11 mouse cellular contexts compared by ENCODE assay signal in the genomic region with DNA sequence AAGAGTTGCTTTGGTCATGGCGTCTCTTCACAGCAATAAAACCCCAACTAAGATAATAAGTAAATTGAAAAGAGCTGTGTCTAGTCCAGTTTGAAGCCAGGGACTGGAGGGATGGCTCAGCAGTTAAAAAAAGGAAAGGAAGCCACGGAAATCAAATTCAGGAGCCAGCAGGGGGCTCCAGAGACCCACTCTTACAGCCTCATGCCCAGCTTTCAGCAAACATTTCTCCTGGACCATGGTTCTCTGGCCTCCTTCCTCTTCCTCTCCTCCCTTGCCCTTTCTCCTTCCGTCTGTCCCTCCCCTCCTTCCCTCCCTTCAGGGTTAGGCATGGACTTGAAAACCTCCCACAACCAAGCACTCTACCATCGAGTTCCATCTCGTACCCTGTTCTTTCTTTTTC.
A peak's percentile ranks its signal among the peaks of the same experiment; 100 is the strongest.
DNase-seq lines count a peak whose midpoint lies in the region; ATAC-seq and TF ChIP-seq lines count a peak whose summit lies in the region.
"Had no signal": no experiment of that assay in that cellular context is flagged by ENCODE, and none has a peak within 500 bp of the region (broad histone marks: within the 10 kb centered on the region; RNA-seq: fewer than 3 reads in every experiment).

No protein-coding gene starts in this region.

- intact Hi-C loops in heart, postnatal 36 days (cut with DNase I), result loop anchor here (10.0 kb wide), 1 partner anchor 442 kb away; the partner anchor contains the start of gene Galnt17

- 64% methylated on average over 5 of the region's 5 CpGs for WGBS in heart, embryonic 11.5 days (ENCODE audit: insufficient replicate concordance)
- WGBS in lung, embryonic 14.5 days, result 53% methylated on average over 5 of the region's 5 CpGs

- no peak for TF ChIP-seq EP300 in CH12.LX (IDR thresholded peaks at IDR 0.05; ENCODE audit: low read length)

- no peak for TF ChIP-seq POLR2A in CH12.LX (IDR thresholded peaks at IDR 0.05; ENCODE audit: low read depth, low read length)

- dilution Hi-C loops in CH12.LX (cut with MboI; ENCODE audit: extremely low pct_ligation_motif_present, extremely low pct_unique_long_range_greater_than_20kb, low sequenced_read_pairs), result no loop called here

- ATAC-seq in heart, embryonic 11.5 days (replicated peaks; ENCODE audit: insufficient number of reproducible peaks, low FRiP score, low TSS enrichment), result no peak
- no peak for ATAC-seq in lung, embryonic 14.5 days (ENCODE audit: insufficient read depth)
- no peak for ATAC-seq in CD4-positive, CD25-positive, alpha-beta regulatory T cell, adult 4 months

- peak in 1 of 2 experiments; percentile 59; a peak in 2 of 4 replicates for TF ChIP-seq CTCF in CH12.LX (conservative IDR thresholded peaks at IDR 0.05 in 1 of 2, IDR thresholded peaks at IDR 0.05 in 1 of 2; ENCODE audit: low read depth in 2 of 2, low read length in 2 of 2)
- peak; percentile 75 for TF ChIP-seq CTCF in lung, embryonic 14.5 days (IDR thresholded peaks at IDR 0.05; ENCODE audit: low read depth)

- no peak overlapping the region for H3K4me3 ChIP-seq in heart, embryonic 11.5 days (ENCODE audit: low read depth, low read length)
- H3K4me3 ChIP-seq in CH12.LX (replicated peaks in 1 of 3; ENCODE audit: low read depth in 2 of 3, low read length in 2 of 3, poor library complexity in 1 of 3), result peak overlapping the region in 2 of 3 experiments; percentile 47 to 68
- no peak overlapping the region for H3K4me3 ChIP-seq in lung, embryonic 14.5 days (ENCODE audit: low read depth, low read length)
- H3K4me3 ChIP-seq: embryonic facial prominence, embryonic 15.5 days; limb, embryonic 12.5 days had no signal

- TF ChIP-seq RAD21 in CH12.LX (IDR thresholded peaks at IDR 0.05; ENCODE audit: low read depth, low read length), result peak; percentile 56

- H3K9me3 ChIP-seq in heart, embryonic 11.5 days (replicated peaks; ENCODE audit: control insufficient read depth, low read length), result no peaks in the 10 kb centered on the region
- peaks cover 31% of the 10 kb centered on the region for H3K9me3 ChIP-seq in CH12.LX (replicated peaks; ENCODE audit: low read length)
- H3K9me3 ChIP-seq in lung, embryonic 14.5 days (ENCODE audit: low read depth, low read length), result no peaks in the 10 kb centered on the region
- H3K9me3 ChIP-seq: embryonic facial prominence, embryonic 15.5 days; limb, embryonic 12.5 days had no signal

- no peaks in the 10 kb centered on the region for H3K36me3 ChIP-seq in heart, embryonic 11.5 days (ENCODE audit: control insufficient read depth, insufficient read depth, low read length)
- H3K36me3 ChIP-seq in CH12.LX (replicated peaks in 1 of 2; ENCODE audit: control insufficient read depth in 1 of 2, insufficient read depth in 1 of 2, low read length in 1 of 2), result peaks cover 0 to 7% of the 10 kb centered on the region in 2 experiments
- no peaks in the 10 kb centered on the region for H3K36me3 ChIP-seq in lung, embryonic 14.5 days (ENCODE audit: insufficient read depth)
- H3K36me3 ChIP-seq: embryonic facial prominence, embryonic 15.5 days; G1E; limb, embryonic 12.5 days had no signal

- H3K4me2 ChIP-seq in heart, embryonic 11.5 days, result no peak overlapping the region
- H3K4me2 ChIP-seq in CH12.LX (ENCODE audit: insufficient read depth, low read depth, poor library complexity, severe bottlenecking), result no peak overlapping the region
- no peak overlapping the region for H3K4me2 ChIP-seq in lung, embryonic 14.5 days
- H3K4me2 ChIP-seq: embryonic facial prominence, embryonic 15.5 days; limb, embryonic 12.5 days had no signal

- no peaks in the 10 kb centered on the region for H3K4me1 ChIP-seq in heart, embryonic 11.5 days (ENCODE audit: control insufficient read depth, insufficient read depth, low read length)
- H3K4me1 ChIP-seq in CH12.LX (ENCODE audit: control insufficient read depth in 1 of 2, insufficient read depth in 2 of 2), result peaks cover 3 to 11% of the 10 kb centered on the region in 2 experiments; a peak in 1 of 4 replicates
- H3K4me1 ChIP-seq in lung, embryonic 14.5 days (ENCODE audit: insufficient read depth), result no peaks in the 10 kb centered on the region
- H3K4me1 ChIP-seq: embryonic facial prominence, embryonic 15.5 days; limb, embryonic 12.5 days had no signal

- H3K27me3 ChIP-seq in heart, embryonic 11.5 days (ENCODE audit: control insufficient read depth, insufficient read depth, low read length), result no peaks in the 10 kb centered on the region
- H3K27me3 ChIP-seq in CH12.LX (replicated peaks), result no peaks in the 10 kb centered on the region
- no peaks in the 10 kb centered on the region for H3K27me3 ChIP-seq in lung, embryonic 14.5 days (ENCODE audit: insufficient read depth, low read length)
- H3K27me3 ChIP-seq: embryonic facial prominence, embryonic 15.5 days; limb, embryonic 12.5 days had no signal

- in situ Hi-C loops in CH12.LX (cut with MboI; ENCODE audit: low pct_ligation_motif_present, low pct_unique_long_range_greater_than_20kb, low sequenced_read_pairs), result loop anchor here (25.0 kb wide), 2 partner anchors 350 to 575 kb away; no protein-coding TSS in a partner anchor

- H3K9ac ChIP-seq in heart, embryonic 11.5 days (ENCODE audit: low read depth, low read length), result no peak overlapping the region
- no peak overlapping the region for H3K9ac ChIP-seq in CH12.LX (ENCODE audit: insufficient read depth, low read depth)
- H3K9ac ChIP-seq in lung, embryonic 14.5 days, result no peak overlapping the region
- H3K9ac ChIP-seq: embryonic facial prominence, embryonic 15.5 days; limb, embryonic 12.5 days had no signal

- peak; percentile 16 to 18 for DNase-seq in heart, postnatal 36 days
- DNase-seq in CH12.LX (ENCODE audit: extremely low read depth), result peak; percentile 34
- DNase-seq in cerebellum, postnatal 10 days, result peak; percentile 86 to 88
- peak; percentile 45 for DNase-seq in kidney, postnatal 14 days
- peak; percentile 80 for DNase-seq in lung, embryonic 14.5 days
- DNase-seq in spleen, adult 18-20 months, result no peak

- H3K27ac ChIP-seq in heart, embryonic 11.5 days (ENCODE audit: low read depth, low read length), result no peak overlapping the region
- no peak overlapping the region for H3K27ac ChIP-seq in CH12.LX (ENCODE audit: insufficient read depth, low read depth)
- H3K27ac ChIP-seq in lung, embryonic 14.5 days (ENCODE audit: low read depth), result no peak overlapping the region
- H3K27ac ChIP-seq: embryonic facial prominence, embryonic 15.5 days; limb, embryonic 12.5 days had no signal

- H3K79me2 ChIP-seq in CH12.LX (replicated peaks; ENCODE audit: control insufficient read depth, extremely low read depth, insufficient read depth, poor library complexity, severe bottlenecking), result no peaks in the 10 kb centered on the region

TF ChIP-seq in CH12.LX, 34 proteins besides CTCF, POLR2A, EP300 and RAD21:
- TF ChIP-seq SMC3 (IDR thresholded peaks at IDR 0.05; ENCODE audit: low read depth, low read length), result peak; percentile 34; the same call in 1 of the 2 replicates
- no peak for TF ChIP-seq MEF2A (IDR thresholded peaks at IDR 0.05; ENCODE audit: borderline replicate concordance, low read depth, low read length)

Comparison
In these comparisons a context has a peak if more than half of its experiments do, and no peak if none do; other contexts are left out.
1. DNase-seq: peak in heart, postnatal 36 days (2 of 2), CH12.LX (single experiment), cerebellum, postnatal 10 days (2 of 2), kidney, postnatal 14 days (single experiment) and lung, embryonic 14.5 days (single experiment); none in spleen, adult 18-20 months (0 of 2).
2. H3K4me3 ChIP-seq: peak in CH12.LX (2 of 3); none in heart, embryonic 11.5 days (single experiment) and lung, embryonic 14.5 days (single experiment).